Mouse (Mus musculus) spleen, postnatal 14 days (tissue): ENCODE data around the gene Nmrk1.
"Not testable (repeated sequence)": the region's sequence is repeated elsewhere in the genome, so short reads cannot be mapped to it uniquely, and the experiment has no call there.

Experiments used
- DNase-seq, 2 experiments: peaks; one replicate each; pipeline ENCODE4 v3.0.0; 2021 to 2022; ENCODE audit warnings: low spot score in 2 of 2

Gene Nmrk1

DNA sequence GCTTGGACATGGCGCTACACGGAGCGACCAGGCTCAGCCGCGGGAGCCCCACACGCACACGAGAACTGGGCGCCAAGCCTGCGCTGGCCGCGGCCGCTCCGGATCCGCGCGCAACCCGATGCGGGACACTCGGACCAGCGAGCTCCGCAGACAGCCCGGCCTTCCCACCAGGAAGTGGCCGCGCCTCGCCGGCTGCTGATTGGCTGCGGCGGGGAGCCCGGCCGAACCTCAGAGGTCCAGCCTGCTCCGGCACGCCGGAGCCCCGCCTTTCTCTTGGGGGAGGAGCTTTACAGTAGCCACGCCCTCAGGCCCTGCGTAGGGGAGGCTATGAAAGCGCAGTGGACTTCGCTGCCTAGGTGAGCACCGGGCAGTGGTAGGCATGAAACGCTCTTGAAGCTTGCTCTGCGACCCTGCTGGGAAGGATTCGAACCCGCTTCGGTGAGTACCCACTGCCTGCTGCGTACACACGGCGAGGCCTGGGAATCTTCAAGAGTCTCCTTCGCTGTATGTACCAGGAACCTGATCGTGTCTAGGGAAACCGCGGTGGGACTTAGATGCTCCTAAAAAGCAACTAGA, at the start of gene Nmrk1, which contains the start of gene Ostf1:
Gene Nmrk1 (plus strand): TSS at position 307 of the 576 bp plus-strand sequence.
Gene Ostf1 (minus strand): TSS at position 180 of the 576 bp plus-strand sequence.
- DNase-seq: peak; percentile 98 to 99

DNA sequence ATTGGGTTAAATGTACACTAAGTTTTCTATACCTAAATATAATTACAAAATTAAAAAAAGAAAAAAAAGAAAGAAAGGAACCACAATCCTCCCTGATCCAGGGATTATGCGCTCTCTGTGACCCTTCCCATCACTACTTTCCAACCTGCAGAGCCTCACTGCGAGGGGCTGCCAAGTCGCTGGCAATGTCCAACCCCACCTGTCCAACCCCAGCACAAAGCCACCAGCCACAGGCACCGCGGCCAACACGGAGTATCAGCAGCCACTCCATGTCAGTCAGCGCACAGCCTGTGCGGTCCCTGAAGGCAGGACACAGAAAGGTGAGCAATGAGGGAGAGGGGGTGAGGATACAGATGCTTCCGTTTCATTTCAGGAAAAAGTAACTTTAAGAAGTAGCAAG, 49.5 kb upstream of the Nmrk1 start:
- DNase-seq: no peak

DNA sequence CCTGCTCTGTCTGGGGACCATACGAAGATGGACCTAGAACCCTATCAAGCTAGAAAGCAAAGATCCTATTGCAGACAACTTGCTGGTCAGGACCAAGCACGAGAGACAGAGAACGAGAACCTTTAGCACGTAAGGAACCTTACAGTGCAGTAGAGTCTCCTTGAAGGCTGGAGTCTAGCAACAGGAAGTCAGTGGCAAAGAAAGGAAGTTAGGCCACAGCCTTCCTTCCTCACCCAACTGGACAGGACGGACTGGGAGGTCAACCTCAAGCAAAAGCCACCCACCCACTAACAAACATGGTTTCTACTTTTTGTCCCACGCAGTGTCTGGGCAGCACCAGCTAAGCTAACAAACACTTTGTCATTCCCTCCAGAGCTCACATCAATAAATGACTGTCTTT, 48.9 kb upstream of the Nmrk1 start:
- no peak for DNase-seq

DNA sequence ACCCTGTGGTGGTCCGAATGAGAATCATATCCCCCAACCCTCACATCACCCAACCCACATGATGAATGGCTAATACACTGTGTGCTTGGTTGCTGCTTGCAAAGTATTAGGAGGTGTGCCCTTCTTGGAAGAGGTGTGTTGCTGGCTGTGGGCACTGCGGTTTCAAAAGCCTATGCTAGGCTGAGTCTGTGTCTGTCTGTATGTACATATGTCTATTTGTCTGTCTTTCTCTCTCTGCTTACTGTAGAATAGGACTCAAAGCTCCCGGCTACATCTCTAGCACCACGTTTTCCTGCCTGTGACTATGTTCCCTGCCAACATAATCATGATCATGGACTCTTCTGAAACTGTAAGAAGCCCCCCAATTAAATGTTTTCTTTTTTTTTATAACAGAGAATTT, 48.0 kb upstream of the Nmrk1 start:
- DNase-seq: no peak

DNA sequence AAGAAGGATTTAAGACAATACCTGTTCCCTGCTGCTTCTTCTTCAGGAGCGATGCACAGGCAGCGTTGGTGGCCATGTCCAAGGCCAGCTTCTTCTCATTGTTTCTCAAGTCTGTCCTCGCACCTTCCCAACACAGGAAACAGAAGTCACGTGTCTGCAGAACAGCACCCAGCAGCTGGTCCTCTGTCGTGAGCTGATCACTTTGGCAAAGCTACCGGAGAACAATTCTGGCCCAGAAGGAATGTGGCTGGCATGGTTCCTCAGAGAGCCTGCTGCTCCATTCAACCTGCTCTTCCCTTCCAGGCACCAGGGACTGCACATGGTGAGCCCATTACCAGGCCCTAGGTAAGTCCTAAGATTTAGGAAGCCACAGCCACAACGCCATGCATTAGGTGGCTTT, 47.1 kb upstream of the Nmrk1 start:
- DNase-seq: no peak

DNA sequence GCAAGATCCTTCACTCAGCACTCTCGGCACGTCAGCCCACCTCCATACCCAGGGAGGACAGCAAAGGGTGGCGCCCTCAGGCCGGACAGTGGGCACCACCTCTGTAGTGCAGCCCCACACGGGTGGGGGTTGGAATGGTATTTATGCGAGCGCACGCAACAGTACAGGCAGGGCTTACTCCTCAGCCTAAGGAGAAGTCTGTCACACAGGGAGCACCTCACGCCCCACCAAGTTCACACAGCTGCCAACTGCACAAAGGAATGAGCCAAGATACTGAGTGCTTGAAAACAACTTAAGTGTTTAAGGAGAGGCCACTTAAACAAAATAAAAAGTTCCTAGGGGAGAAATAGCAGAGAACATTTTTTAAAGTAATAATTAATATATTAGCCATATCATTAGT, 44.6 kb upstream of the Nmrk1 start:
- DNase-seq: no peak

DNA sequence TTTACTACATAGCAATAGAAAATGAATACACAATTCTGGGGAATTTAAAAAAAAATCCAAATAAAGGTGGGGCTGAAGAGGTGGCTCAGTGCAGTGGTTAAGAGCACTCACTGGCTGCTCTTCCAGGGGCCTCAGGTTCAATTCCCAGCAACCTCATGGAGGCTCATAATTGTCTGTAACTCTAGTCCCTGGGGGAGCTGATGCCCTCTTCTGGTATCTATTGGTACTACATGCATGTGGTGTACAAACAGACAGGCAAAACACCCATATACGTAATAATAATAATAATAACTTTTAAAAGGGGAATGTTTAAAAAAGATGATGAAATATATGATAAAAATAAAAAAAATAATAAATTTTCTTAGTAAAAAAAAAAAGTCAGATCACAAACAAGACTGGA, 43.5 kb upstream of the Nmrk1 start:
- DNase-seq: no peak

DNA sequence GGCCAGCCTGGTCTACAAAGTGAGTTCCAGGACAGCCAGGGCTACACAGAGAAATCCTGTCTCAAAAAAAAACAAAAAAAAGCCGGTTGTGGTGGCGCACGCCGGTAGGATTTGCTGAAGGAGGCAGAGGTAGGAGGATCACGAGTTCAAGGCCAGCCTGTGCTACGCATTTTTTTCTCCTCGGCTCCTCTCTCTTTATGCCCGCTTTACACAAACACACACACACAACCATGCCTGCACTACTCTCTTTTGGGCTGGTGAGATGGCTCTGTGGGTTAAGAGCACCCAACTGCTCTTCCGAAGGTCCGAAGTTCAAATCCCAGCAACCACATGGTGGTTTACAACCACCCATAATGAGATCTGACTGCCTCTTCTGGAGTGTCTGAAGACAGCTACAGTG, 42.9 kb upstream of the Nmrk1 start:
- DNase-seq: not testable (repeated sequence)

DNA sequence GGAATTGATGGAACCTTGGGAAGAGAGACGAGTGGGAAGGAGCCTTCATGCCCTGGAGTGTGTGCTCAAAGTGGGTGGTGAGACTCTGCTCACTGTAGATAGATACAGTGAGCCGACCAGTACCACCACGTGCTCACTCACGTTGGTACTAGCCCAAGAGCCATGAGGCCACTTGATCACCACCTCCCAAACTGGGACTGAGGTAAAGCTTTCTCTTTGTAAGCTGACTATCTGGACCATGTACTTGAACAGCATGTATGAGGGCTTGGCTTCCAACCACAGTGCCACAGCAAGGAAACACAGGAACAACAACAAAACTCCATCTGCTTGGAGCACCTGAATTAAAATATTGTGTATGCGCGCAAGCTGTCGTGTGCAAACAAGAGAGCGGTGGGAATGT, 42.5 kb upstream of the Nmrk1 start:
- no peak for DNase-seq

DNA sequence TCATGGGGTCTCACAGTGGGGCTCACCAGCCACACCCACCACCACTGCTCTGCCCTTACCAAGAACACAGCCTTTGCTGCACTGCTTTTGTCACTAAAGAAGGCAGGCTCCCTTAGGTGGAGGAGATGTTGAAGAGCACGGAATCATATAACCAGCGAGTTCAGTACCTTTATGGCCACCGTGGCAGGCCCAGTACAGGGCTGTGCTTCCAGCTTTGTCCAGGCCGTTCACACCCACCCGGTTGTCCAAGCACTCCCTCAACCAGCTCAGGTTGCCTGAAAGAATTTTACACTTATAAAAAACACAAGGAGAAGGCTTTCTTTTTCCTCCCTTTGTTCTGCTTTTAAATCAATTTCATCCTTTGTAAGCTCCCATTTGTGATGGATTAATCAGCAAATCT, 41.5 kb upstream of the Nmrk1 start:
- DNase-seq: no peak

DNA sequence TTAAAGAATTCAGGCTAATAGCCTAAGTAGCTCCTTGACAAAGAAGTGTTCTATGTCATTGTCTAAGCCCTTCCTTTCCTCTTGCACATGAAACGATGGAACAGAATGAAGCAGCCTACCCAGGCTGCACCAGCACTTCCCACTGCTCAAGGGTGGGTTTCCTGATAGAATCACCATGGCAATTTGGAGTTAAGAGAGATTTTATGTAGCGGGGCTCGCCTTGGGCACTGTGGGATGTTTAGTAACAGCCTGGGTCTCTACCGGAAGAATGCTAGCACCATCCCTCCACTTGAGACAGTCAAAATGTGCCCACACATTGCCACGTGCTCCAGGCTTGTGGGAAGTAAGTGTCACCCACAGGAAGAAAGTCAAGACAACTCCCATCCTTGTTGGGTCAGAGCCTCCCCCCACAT, 40.8 kb upstream of the Nmrk1 start:
- DNase-seq: no peak

DNA sequence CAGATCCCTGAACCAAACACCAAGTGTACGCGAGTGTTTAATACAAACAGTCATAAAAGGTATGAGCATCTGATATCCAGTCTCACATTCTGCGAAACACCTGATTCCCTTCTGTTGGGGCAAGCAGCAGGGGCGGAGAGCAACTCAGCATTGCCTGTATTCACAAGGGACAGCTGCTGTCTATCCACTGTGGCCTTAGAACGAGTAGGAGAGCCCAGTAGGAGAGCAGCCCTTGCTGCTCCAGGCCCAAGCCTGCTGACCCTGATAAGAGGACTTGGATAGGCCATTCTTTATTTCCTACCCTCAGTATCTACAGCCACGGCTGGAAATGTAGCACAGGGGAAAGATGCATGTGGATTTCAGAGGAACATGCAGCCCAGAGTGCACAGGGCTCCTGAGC, 38.8 kb upstream of the Nmrk1 start:
- DNase-seq: no peak

DNA sequence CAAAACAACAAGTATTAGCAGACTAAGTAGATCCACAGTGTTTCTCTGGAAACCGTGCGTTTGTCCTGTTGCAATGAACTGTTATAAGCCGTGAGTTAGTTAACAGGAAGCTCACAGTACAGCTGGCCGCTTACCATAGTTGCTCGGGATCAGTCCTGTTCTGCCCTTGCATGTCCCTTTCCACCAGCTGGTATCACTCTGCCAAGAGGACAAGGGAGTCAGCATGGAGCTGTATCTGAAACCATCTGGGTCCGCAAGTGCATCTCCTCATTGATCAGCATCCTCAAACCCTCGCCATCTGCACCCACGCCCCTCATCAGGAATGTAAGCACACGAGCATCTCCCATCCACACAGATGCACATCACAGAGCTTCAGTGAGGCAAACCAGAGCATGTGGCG, 38.0 kb upstream of the Nmrk1 start:
- DNase-seq: no peak

DNA sequence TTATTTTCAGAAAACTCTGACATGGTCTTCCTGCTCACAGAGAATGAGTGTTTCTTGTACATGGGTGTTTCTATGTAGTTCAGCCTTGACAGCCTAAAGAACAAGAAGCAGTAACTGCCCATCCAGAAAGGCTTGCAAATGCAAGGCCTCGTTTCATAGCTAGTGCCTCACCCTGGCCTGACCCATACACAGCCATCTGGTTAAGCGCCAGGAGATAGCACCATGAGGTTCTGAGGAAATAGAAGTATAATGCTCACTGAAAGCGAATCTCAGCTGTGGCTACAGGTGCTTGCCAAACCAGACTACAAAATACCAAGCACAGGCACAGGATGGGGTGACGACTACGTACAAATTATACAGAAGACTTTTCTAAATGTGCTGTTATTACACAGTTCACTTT, 34.9 kb upstream of the Nmrk1 start:
- DNase-seq: no peak

DNA sequence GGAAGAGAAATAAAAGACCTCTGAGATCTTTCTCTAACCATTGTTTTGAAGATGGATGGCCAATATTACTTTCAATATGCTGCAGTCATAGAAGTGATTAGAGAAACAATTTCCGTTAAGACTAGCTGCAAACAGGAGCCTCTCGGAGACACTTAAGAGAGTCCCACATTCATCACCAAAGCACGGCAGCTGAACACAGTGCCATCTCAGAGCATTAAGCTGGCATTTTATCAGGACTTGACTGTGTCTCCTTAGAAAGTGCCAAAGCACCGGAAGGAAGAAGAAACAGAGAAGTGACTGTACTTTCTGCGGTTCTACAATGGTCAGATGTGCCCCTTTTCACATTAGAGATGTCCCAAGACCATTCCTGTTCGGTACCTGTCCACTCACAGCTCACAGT, 34.0 kb upstream of the Nmrk1 start:
- no peak for DNase-seq

DNA sequence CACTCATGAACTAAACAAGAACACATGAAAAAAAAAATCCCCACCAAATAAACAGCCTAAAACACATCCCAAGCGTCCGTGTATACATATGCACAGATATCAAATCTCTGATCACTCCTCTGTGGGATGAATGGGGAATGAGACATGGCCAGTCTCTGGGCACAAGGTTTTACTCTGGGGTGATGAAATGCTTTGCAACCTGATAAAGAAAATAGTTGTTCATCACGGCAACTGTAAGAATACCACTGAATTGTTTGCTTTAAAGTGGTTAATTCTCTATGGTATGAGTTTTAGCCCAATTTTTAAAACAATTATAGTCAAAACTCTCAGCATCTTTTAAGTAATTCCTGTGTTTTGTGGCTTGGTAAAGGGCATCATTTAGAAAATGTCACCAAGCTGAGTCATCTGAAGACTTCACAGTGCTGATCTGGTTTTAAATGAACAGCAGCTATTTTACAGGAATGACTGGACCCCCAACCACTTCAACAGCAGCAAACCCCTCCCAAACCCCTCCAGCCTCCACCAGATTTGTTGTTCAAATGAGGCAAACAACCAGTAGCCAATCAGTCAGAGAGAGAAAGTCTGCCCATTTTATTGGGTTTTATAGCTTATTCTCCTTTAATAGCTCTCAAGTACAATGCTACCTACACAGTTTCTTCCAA, 33.4 kb upstream of the Nmrk1 start:
- no peak for DNase-seq

DNA sequence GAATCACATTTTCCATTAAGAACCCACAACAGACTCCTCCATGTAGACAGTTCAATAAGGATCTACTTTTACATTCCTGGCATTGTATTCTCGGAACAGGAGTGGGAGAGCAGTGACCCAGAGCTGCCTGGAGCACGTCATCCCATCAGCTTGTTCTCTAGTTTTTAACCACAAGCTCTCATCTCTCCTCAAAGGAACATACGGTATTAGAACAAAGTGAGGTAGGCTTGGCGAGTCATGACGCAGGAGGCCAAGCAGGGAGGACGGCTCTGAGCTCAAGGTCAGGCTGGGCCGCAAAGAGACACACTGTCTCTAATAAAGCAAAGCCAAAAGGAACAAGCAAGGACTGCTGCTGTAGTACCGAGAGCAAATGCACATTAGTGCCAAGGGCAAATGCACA, 32.7 kb upstream of the Nmrk1 start:
- DNase-seq: no peak

DNA sequence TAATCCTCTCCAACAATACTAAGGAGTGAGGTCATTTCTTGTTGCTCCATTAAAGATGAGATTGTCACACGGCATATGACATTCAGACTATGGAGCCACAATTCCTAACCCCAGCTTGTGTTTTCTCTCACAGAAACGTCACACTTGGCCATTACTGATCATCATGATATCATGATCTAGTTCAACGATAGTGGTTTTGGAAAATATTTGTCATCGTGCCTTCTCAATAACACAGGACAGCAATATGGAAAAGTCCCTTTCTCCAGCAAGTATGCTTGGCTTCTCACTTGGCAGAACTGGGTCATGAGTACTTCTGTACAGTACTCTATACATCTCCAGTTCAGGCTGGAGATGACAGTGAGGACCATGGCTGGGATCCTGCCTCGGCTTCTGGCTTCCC, 32.1 kb upstream of the Nmrk1 start:
- DNase-seq: no peak

DNA sequence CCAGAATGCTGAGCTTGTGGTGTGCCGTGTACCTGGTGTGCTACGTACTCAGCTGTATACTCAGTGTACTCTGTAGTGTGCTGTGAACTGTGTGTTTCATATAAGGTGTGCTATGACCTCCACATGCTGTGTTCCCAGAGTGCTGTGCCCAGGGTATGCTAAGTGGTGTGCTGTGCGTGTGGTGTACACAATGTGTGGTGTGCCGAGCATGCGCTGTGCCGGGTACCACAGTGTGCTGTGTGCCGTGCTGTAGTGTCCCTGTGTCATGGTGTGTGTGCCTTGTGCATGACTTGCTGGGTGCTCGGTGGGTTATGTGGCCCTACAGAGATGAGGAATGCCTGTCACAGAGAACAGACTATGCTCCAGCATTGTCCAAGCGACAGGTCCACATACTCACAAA, 31.1 kb upstream of the Nmrk1 start:
- no peak for DNase-seq

DNA sequence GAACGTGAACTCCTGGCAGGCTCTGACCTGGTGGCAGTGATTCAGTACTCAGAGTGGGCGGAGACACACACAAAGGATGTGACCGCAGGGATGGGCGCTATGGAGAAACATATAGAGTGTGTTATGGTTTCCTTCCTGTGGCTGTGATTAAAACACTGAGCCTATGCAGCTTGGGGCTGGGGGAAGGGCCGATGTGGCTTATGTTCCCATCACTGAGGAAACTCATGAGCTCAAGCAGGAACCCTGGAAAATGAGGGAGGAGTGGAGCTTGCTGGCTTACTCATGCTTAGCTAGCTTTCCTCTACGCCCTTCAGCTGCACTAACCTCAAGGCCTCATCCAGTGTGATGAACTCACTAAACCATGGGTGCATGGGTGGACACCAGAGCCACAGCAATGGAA, 28.7 kb upstream of the Nmrk1 start:
- DNase-seq: no peak

DNA sequence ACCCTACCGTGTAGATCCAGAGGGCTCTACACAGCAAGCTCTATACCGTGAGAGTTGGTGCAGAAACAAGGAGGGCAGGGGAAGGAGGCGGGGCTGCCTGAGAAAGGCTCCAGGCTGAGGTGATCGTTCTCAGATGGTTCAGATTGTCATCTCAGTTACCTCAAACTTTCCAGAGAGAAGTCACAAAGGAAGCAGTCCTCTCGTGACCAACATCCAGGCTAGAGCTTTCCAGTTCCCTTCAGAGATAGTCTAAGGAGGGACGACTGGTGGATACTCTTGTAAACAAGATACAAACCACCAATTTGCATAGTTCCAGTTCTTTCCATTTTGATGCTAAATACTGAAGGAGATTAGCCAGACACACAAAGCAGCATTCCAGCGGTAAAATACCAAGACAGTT, 23.8 kb upstream of the Nmrk1 start:
- no peak for DNase-seq

DNA sequence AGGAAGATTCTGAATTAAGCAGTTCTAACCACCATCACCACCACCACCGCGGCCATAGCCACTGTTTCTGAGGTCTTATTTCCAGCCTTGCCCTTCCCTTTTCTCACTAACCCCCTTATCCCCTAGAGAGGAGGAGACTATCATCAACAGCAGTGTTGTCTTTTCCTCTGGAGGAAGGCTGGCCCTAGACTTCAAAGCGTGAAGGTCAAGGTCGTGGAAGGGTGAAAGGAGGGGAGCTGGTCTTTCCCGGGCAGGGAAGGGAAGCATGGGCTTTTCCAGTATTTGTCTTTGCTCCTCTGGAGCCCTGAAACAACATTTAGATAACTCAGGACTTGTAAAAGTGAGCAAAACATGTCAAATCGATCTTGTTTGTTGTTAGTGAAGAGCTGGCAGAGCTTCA, 22.8 kb upstream of the Nmrk1 start:
- DNase-seq: no peak

DNA sequence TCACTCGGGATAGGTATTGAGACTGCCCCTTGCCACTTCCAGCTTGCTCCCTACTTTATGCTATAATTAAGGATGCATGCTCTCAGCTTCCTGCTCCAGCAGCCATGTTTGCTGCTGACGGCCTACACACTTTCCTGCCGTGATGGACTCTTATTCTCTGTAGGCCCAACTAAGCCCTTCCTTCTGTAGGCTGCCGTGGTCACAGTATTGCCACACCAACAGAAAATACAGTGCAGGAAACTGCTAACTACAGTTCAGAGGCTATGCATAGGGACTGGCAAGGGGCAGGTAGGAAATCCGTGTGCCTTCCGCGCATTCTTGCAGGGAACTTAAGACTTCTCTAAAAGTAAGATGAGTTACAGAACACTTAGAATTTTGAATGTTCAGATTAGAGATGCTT, 17.4 kb upstream of the Nmrk1 start:
- no peak for DNase-seq

DNA sequence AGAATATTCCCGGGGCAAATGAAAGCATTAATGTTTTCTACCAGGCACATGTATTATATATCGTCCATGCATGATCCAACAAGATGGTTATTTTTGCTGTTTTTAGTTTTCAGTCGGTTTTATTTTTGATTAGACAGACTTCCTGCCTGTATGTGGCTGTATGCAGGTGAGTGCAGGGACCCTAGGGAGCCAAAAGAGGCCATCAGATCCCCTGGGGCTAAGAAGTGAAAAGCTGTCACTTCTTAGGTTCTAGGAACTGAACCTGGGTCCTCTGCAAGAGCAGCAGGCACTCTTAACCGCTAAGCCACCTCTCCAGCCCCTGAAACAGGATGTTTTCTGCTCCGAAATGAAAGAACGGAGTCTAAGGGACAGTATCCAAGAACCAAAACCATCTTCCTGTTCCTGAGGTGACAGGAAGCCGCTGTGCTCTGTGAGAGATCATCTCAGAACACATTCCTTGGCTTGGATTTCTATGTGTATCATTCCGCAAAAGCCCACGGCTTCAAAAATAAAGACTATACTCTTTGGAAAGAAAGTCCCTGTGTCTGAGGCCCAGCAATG, 16.0 kb upstream of the Nmrk1 start:
- no peak for DNase-seq
